Mouse (Mus musculus) adrenal gland, adult (tissue): ENCODE results near the gene Abca7.
A peak's percentile ranks its signal among the peaks of the same experiment; 100 is the strongest.

ENCODE experiments used
- DNase-seq, 2 experiments: peaks; one replicate each; pipeline ENCODE4 v3.0.0; 2022 to 2023; ENCODE audit warnings: low spot score in 1 of 2; ENCODE audit not compliant: inconsistent age in 2 of 2

Abca7 gene

GRCm38 (mm10) chr10:79991548-79991947 lies 4.7 kb upstream of the Abca7 start:
- DNase-seq, result no peak

DNA sequence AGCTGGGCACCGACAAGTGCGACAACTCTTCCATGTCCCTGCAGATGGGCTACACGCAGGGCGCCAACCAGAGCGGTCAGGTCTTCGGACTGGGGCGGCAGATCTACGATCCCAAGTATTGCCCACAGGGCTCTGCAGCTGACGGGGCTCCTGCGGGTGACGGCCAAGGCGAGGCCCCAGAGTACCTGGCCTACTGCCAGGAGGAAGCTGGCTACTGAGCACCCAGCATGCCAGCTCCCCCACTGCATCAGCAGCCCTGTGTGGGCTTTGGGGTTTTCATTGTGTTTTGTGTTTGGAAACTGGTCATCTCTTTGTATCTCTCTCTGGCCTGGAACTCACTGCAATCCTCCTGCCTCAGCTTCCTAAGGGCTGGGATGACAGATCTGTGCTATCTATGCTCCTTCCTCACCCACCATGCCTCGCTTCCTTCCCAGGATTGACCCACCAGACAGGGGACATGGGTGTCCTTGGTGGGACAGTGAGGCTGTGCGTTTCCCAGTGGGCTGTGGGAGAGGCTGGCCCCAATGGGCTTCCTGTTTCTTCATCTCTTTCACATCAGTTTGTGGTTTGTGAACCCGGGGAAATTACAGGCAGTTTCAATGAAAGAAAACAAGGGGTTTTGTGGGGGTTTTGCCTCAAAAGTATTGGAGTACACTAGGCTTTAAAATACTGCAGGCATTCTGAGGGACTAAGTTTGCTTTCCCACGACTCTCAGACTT lies 1.7 kb upstream of the Abca7 start:
- peak in 1 of 2 experiments; percentile 66 for DNase-seq

DNA sequence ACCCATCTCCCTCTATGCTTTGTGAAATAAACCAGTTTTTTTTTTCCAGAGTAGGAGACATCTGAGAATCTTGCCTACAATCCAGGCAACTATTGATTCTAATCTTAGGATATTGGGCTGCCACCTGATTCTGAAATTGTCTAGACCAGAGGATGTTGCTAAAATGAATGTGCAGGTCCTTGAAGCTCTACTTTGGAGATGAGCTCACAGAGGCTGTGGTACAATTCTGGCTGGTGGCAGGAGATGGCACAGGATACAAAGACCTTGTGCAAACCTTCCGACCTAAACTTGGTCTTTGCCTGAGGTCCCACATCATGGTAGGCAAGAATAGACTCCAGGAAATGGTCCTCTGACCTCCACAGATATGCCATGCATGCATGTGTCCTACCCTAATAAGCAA lies 658 bp upstream of the Abca7 start:
- no peak for DNase-seq

DNA sequence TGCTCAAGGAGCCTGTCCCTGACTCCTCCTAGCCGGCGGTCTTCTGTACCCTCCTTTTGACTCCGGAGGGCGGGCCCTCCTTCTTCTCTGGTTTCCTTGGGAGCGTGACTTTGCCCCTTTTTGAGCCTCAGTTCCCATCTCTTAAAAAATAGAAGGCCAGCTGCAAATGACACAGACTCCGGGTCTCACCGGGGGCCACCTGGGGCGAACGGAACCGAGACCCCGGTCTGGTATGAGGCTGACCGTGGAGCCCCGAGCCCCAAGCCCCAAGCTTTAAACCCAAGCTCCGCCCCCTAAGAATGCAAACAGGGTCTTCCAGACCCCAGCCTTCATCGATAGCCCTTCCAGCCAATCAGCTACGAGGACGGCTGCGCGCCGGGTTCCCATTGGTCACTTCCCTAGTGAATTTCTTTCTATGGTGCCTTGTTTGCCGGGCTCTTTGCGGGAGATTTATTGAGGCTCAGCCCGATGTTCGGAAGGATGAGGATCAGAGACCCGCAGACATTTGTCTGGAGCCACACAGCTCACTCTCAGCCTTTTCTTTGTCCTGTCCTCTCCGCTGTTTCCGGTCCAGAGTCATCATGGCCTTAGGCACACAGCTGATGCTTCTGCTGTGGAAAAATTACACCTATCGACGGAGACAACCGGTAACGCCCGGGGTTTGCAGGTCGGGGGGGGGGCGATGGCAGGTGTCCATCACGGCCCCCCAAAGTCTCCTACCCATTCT lies 903 bp downstream of the Abca7 start:
- DNase-seq, result peak; percentile 71 to 89

DNA sequence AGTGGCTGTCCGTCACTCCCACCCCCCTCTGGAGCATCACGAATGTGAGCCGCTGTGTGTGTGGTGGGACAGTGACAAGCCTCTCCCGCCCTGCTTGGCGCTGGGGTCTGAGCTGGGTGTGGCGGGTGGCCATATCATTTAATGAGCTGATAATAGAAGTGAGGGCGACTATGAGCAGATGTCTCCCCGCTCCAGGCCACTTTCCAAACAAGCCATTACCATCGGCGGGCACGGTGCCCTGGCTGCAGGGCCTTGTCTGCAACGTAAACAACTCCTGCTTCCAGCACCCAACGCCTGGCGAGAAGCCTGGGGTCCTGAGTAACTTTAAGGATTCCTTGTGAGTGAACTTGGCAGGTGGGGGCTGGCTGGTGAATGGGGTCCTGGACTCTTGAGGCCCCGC lies 1.5 kb downstream of the Abca7 start:
- DNase-seq, result peak in 1 of 2 experiments; percentile 62

- no peak for DNase-seq
Observed at GRCm38 (mm10) chr10:80001945-80002344, 5.7 kb downstream of the Abca7 start.

DNA sequence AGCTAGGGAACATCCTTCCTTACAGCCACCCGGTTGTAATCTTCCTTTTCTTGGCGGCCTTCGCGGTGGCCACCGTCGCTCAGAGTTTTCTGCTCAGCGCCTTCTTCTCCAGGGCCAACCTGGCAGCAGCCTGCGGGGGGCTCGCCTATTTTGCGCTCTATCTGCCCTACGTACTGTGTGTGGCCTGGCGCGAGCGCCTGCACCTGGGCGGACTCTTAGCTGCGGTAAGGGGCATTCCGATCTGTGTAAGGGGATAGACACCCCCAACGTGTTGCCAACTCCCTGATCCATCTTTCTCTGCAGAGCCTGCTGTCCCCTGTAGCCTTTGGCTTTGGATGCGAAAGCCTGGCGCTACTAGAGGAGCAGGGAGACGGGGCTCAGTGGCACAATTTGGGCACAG lies 6.5 kb downstream of the Abca7 start:
- no peak for DNase-seq

GRCm38 (mm10) chr10:80003374-80004232 lies 7.3 kb downstream of the Abca7 start:
- DNase-seq, result peak in 1 of 2 experiments; percentile 64

GRCm38 (mm10) chr10:80004233-80004705 lies 8.0 kb downstream of the Abca7 start:
- DNase-seq, result peak; percentile 86 to 90

DNA sequence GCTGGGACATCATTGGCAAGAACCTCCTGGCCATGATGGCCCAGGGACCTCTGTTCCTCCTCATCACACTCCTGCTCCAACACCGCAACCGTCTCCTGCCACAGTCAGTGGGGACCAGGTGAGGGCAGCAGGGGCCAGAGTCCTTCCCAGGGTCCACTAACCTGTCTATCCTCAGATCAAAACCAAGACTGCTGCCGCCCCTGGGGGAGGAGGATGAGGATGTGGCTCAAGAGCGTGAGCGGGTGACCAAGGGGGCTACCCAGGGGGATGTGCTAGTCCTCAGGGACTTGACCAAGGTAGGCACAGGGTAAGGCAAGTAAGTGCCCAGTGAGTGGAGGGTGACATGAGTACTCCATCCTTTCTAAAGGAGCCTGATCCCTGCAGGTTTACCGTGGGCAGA lies 15.4 kb downstream of the Abca7 start:
- no peak for DNase-seq

DNA sequence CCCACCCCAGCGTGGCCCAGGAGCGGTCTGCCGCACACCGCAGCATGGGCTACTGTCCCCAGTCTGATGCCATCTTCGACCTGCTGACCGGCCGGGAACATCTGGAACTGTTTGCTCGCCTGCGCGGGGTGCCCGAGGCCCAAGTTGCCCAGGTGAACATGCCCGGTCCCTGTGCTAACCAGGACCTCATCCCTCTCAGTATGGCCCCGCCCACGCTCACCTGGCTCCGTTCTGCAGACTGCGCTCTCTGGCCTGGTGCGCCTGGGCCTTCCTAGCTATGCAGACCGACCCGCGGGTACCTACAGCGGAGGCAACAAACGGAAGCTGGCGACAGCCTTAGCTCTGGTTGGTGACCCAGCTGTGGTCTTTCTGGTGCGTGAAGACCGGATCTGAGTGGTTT lies 17.3 kb downstream of the Abca7 start:
- DNase-seq, result no peak

GRCm38 (mm10) chr10:80014484-80015290 lies 18.4 kb downstream of the Abca7 start:
- no peak for DNase-seq

- no peak for DNase-seq
Observed at GRCm38 (mm10) chr10:80015583-80015982, 19.3 kb downstream of the Abca7 start.

GRCm38 (mm10) chr10:80016511-80016910 lies 20.2 kb downstream of the Abca7 start, which contains the start of gene Arhgap45:
Arhgap45 (plus strand) TSS chr10:80016653.
- no peak for DNase-seq

GRCm38 (mm10) chr10:80016931-80017330 lies 20.6 kb downstream of the Abca7 start:
- no peak for DNase-seq

- no peak for DNase-seq
Observed at GRCm38 (mm10) chr10:80017361-80017760, 21.1 kb downstream of the Abca7 start.

DNA sequence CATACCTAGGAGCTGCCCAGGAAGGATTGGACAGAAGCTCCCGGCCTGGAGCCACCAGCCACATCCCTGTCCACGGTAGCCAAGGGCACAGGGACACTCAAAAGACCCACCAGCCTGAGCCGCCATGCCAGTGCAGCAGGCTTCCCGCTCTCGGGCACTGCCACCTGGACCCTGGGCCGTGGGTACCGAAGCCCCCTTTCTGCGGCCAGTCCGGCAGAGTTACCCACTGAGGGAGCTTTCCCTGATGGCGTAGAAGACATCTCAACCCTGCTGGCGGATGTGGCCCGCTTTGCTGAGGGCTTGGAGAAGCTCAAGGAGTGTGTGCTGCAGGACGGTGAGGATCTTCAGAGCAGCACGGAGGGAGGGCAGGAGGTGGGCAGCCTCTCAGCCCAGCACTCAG lies 21.5 kb downstream of the Abca7 start:
- DNase-seq, result no peak

GRCm38 (mm10) chr10:80018739-80019297 lies 22.5 kb downstream of the Abca7 start:
- DNase-seq, result no peak

GRCm38 (mm10) chr10:80019471-80020131 lies 23.3 kb downstream of the Abca7 start:
- DNase-seq, result no peak

DNA sequence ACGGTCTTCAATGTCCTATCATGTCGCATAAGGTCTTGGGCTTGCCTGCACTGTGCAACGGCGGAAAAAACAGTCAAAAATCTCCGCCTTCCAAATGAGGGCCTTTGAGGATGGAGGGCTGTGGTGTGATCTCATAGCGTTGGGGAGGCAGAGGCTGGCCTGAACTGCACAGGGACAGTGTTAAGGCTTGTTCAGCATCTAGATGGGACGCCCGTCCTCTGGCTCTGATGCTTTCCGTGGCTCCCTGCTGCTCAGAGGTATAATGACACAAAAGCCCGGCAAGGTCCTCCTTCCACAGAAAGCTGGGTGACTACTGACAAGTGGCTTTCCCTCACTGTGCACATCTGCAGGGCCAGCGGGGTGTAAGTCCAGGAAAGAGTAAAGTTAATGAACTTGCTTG lies 23.9 kb downstream of the Abca7 start:
- DNase-seq, result no peak
